Mouse (Mus musculus) embryonic facial prominence, embryonic 13.5 days (tissue): ENCODE measurements around the gene BC005537. TPM values are rescaled to one million over a fixed set of nuclear protein-coding genes. Genes with fewer than 3 reads are reported as not detected.

ENCODE experiments used
- ATAC-seq: fragments of 200-750 bp; cut with Nextera tagmentation; 2 replicates; pipeline ENCODE4 v1.8.0; 2017; ENCODE audit warnings: low read depth; ENCODE audit not compliant: insufficient number of reproducible peaks, insufficient read depth, low FRiP score, low TSS enrichment
- H3K27ac ChIP-seq: fragments of 300-500 bp; sonication (generic); 2 replicates; pipeline ENCODE4 v1.5.1; 2015; ENCODE audit warnings: moderate library complexity, mild to moderate bottlenecking, inconsistent platforms
- H3K27me3 ChIP-seq: fragments of 300-500 bp; sonication (generic); 2 replicates; pipeline ENCODE4 v1.6.1; 2015; ENCODE audit warnings: mild to moderate bottlenecking, inconsistent platforms
- H3K36me3 ChIP-seq: fragments of 300-500 bp; sonication (generic); 2 replicates; pipeline ENCODE4 v1.6.1; 2015; ENCODE audit warnings: mild to moderate bottlenecking, inconsistent platforms
- H3K4me1 ChIP-seq: fragments of 300-500 bp; sonication (generic); 2 replicates; pipeline ENCODE4 v1.6.1; 2015; ENCODE audit warnings: inconsistent platforms
- H3K4me2 ChIP-seq: fragments of 300-500 bp; sonication (generic); 2 replicates; pipeline ENCODE4 v1.6.1; 2015; ENCODE audit warnings: moderate library complexity, mild to moderate bottlenecking, inconsistent platforms
- H3K4me3 ChIP-seq: fragments of 300-500 bp; sonication (generic); 2 replicates; pipeline ENCODE4 v1.5.1; 2015; ENCODE audit warnings: mild to moderate bottlenecking, inconsistent platforms
- H3K9ac ChIP-seq: fragments of 300-500 bp; sonication (generic); 2 replicates; pipeline ENCODE4 v1.6.1; 2015; ENCODE audit warnings: mild to moderate bottlenecking, inconsistent platforms
- H3K9me3 ChIP-seq: fragments of 300-500 bp; sonication (generic); 2 replicates; pipeline ENCODE4 v1.6.1; 2016; ENCODE audit warnings: inconsistent platforms
- WGBS: fragments of 180-500 bp; shearing (Covaris S2); methylation state at CpG from one replicate; pipeline ENCODE4 v1.1.7; 2015; ENCODE audit warnings: mixed read lengths; 5-methylcytosine and 5-hydroxymethylcytosine counted together
- polyA plus RNA-seq: library from polyadenylated mRNA; unstranded; fragments of >200 nt; fragmentation: Nextera tagmentation; extraction: Ambion mirVana; gene quantifications from 2 replicates; pipeline ENCODE4 v1.2.1, GENCODE M21; 2015

BC005537 gene
- polyA plus RNA-seq, 1 experiment from 2014 or later: 18.2 TPM

DNA sequence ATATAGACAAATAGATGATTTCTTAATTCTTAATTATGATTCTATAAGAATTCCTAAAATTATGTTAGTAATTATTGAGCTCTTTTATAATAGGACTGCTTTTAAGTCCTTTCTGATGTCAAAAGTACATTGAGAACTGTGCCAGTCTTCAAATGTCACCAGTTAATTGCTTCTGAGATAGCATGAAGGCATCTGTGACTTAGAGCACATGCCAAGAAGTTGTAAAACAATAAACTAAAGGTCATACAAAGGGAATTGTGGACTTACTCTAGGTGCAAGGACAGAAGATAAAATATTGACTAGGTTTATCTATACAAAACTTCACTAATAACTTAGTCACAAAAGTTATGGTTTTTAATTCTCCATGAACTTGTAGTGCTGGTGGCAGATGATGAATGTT lies 57.7 kb downstream of the BC005537 start:
- Histone ChIP-seq H3K4me3 (no peak overlapping the region), H3K9me3 (no peaks in the 10 kb centered on the region), H3K27ac (no peak overlapping the region), H3K4me2 (no peak overlapping the region), H3K36me3 (no peaks in the 10 kb centered on the region), H3K9ac (no peak overlapping the region), H3K27me3 (no peaks in the 10 kb centered on the region), H3K4me1 (no peaks in the 10 kb centered on the region)
- no peak for ATAC-seq

DNA sequence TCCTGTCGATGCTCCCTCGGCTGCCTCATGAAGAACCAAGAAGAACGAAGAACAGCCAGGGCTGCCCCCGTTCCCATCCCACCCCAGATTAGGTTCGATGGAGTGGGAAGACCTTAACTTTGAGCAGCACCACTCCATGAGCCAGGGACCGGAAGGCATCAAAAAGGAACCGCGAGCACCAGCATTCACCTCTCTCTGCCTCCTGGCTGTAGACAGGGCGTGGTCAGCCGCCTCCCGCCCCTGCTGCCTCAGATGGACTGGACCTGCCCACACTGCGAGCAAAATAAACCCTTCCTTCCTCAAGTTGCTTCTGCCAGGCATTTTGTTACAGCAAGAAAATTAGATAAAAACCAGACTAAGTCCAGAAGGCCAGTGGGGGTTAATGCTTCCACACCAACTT lies 59.6 kb downstream of the BC005537 start:
- ATAC-seq: no peak
- Histone ChIP-seq H3K36me3 (no peaks in the 10 kb centered on the region), H3K4me2 (no peak overlapping the region), H3K9me3 (no peaks in the 10 kb centered on the region), H3K4me1 (no peaks in the 10 kb centered on the region), H3K27me3 (no peaks in the 10 kb centered on the region), H3K4me3 (no peak overlapping the region), H3K9ac (no peak overlapping the region), H3K27ac (no peak overlapping the region)
- 70% methylated on average over 12 of the region's 12 CpGs for WGBS

DNA sequence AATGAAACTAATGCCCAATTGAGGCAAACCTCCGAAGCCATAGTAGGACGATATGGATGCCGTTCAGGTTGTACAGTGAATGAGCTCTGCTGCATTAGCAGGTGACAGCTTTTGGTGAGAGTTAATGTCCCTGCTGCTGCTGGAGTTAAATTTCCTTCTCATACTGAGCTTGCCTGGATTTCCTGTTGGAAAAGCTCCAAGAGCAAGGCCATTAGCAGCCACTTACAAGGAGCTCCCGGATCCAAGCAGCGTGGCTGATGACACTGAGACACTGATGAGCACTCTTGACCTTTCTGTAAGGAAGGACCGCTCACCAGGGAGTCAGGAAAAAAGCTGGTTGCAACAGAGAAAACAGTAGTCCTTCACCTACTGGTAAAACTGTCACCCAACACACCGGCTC lies 60.6 kb downstream of the BC005537 start:
- H3K4me1 ChIP-seq: no peaks in the 10 kb centered on the region
- H3K27me3 ChIP-seq: no peaks in the 10 kb centered on the region
- H3K9ac ChIP-seq: no peak overlapping the region

DNA sequence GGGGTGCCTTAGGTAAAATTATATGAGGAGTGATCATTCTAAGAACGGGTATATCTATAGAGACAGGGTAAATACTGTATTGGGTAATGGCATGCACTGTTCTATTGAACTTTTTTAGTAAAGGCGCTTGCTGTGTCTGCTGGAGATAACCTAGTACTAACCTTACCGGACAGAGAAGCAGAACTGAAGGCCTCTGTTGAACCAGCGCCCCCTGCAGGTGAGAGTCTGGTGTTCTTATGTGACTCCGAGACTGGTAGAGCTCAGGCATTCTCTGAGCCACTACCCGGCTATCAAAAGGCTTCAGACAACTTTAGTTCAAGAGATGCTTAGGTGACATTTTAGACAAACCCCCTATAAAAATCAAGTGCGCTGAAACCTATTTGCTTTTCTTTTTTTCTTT lies 61.1 kb downstream of the BC005537 start:
- no peak for ATAC-seq
- Histone ChIP-seq H3K9ac (no peak overlapping the region), H3K27ac (no peak overlapping the region), H3K9me3 (no peaks in the 10 kb centered on the region), H3K36me3 (no peaks in the 10 kb centered on the region), H3K4me3 (no peak overlapping the region), H3K27me3 (no peaks in the 10 kb centered on the region), H3K4me1 (no peaks in the 10 kb centered on the region), H3K4me2 (no peak overlapping the region)
- WGBS: 63% methylated on average over 7 of the region's 7 CpGs

More for the DNA sequence above, 60.6 kb downstream of the BC005537 start:
- 80% methylated on average over 7 of the region's 7 CpGs for WGBS
- Histone ChIP-seq H3K27ac (no peak overlapping the region), H3K4me3 (no peak overlapping the region), H3K36me3 (no peaks in the 10 kb centered on the region), H3K4me2 (no peak overlapping the region), H3K9me3 (no peaks in the 10 kb centered on the region)
- ATAC-seq: no peak

Other genes starting within 250 kb of the BC005537 start
- 5.9 and 7.1 TPM in 2 replicates for gene Ripor2, start 219.5 kb upstream of the BC005537 start, polyA plus RNA-seq
- not detected in 2 replicates for gene Armh2, start 60.4 kb upstream of the BC005537 start, polyA plus RNA-seq
- 112 and 114 TPM in 2 replicates for gene Gmnn, start 39.7 kb upstream of the BC005537 start, polyA plus RNA-seq
- 72.1 and 73.8 TPM in 2 replicates for gene Acot13, start 29.9 kb downstream of the BC005537 start, polyA plus RNA-seq
- 58.8 and 59.2 TPM in 2 replicates for gene Tdp2, start 30.0 kb downstream of the BC005537 start, polyA plus RNA-seq
- 0.22 and 0.87 TPM in 2 replicates for gene D130043K22Rik, start 43.5 kb downstream of the BC005537 start, polyA plus RNA-seq
- 6.7 and 6.9 TPM in 2 replicates for gene Aldh5a1, start 136.0 kb downstream of the BC005537 start, polyA plus RNA-seq
- 0.79 and 3.3 TPM in 2 replicates for gene Gpld1, start 141.5 kb downstream of the BC005537 start, polyA plus RNA-seq
- gene Mrs2, start 218.7 kb downstream of the BC005537 start, polyA plus RNA-seq: 14.0 and 15.1 TPM in 2 replicates